Mouse (Mus musculus) thymus, postnatal 4 days (tissue): ENCODE measurements around the gene Topors.

ENCODE experiments used
- DNase-seq: peaks from one replicate; pipeline ENCODE4 v3.0.0; 2021

Gene Topors

DNA sequence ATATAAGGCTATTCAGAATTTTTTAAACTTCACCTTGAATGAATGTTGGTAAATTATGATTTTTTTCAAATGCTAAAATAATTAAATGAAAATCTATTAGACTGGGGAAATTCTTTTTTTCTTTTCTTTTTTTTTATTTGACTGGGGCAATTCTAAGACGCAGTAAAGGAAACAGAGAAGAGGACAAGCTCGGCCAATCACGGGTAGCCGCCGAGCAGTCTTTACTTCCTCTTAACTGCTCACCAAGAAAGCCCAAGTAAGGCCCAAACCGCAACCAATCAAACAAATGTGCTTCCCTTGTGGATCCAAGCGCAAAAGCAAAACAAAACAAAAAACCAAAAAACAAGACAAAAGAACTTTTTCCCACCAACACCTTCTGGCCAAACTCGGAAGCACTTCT, 25.6 kb downstream of the Topors start:
- no peak for DNase-seq

DNA sequence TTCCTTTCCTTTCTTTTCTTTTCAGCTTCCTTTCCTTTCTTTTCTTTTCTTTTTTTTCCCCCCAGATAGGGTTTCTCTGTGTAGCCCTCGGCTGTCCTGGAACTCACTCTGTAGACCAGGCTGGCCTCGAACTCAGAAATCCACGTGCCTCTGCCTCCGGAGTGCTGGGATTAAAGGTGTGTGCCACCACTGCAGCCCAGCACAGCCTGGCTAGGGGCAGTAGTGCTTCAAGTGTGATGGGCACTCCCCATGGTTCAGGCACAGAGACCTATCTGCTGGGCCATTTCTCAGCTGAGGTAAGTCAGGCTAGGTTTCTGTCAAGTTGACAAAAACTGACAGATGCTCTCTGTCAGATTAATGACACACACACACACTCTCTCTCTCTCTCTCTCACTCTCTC, 26.6 kb downstream of the Topors start:
- no peak for DNase-seq

DNA sequence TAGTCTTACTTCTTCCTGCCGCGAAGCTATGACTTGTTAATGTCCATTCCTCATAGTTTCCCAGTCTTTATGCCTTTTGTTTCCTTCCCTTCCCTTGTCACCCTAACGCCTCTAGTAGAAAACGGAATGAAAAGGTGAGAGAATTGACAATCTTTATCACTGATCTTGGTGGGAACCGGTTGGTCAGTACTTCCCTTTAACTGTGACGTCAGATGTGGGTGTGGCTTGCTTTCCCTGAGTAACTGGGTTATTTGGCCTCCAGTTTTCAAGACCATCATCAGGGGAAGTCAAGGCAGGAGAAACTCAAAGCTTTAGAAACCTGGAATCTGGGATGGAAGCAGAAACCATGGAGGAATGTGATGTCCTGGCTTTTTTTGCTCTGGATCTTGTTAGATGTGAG, 27.7 kb downstream of the Topors start:
- no peak for DNase-seq

DNA sequence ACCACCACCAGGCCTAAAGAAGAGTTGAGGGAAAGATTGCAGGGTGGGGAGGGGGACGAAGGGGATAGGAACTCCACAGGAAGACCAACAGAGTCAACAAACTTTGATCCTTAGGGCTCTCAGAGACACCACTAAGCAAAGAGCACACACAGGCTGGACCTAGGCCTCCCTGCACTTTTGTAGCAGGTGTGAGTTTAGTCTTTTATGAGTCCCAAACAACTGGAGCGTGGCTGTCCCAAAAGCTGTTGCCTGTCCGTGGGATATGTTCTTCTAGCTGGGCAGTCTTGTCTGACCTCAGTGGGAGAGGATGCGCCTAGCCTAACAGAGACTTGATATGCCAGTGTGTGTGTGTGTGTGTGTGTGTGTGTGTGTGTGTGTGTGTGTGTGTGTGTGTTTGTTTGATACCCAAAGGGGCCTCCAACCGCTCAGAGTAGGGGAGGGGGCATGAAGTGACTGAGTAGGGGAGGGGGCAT, 29.3 kb downstream of the Topors start:
- peak; percentile 18 for DNase-seq

DNA sequence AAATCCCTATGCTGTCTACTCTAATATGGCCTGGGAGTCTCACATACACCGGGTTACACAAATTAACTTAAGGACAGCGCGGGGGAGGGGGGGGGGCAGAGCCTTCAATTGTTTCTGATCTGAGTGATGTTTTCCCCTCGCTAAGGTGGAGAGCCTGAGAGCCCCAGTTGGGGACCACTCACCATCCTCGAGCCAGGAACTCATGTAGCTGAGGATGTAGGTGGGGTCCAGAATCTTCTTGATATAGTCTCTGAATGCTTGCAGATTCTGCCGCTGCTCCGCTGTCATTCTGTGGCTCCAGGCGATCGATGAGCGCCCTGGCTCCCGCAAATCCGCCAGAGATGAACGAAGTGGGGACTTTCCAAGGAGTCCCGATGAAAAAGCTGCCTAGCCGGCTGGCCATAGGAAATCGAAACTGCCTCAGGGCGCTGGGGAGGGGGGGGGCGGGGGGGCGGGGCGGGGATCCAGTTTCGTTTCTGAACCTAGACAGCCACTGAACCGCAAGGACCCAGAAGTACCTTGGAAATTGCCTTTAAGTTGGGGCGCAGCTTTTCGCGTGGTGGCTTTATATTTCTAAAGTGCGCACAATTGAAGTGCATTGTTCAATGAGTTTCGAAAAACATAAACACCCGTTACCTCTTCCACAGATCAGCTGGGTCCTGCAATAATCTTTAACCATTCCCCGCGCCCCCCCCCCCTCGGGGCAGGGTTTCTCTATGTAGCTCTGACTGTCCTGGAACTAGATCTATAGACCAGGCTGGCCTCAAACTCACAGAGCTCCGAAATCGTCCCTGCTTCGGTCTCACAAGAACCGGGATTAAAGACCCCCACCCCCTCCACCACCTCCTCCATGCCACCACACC, 30.0 kb downstream of the Topors start, which contains the start of gene Ddx58:
Gene Ddx58, minus strand, starts transcription at position 420 of the 863 bp plus-strand sequence.
- DNase-seq = peak; percentile 53

DNA sequence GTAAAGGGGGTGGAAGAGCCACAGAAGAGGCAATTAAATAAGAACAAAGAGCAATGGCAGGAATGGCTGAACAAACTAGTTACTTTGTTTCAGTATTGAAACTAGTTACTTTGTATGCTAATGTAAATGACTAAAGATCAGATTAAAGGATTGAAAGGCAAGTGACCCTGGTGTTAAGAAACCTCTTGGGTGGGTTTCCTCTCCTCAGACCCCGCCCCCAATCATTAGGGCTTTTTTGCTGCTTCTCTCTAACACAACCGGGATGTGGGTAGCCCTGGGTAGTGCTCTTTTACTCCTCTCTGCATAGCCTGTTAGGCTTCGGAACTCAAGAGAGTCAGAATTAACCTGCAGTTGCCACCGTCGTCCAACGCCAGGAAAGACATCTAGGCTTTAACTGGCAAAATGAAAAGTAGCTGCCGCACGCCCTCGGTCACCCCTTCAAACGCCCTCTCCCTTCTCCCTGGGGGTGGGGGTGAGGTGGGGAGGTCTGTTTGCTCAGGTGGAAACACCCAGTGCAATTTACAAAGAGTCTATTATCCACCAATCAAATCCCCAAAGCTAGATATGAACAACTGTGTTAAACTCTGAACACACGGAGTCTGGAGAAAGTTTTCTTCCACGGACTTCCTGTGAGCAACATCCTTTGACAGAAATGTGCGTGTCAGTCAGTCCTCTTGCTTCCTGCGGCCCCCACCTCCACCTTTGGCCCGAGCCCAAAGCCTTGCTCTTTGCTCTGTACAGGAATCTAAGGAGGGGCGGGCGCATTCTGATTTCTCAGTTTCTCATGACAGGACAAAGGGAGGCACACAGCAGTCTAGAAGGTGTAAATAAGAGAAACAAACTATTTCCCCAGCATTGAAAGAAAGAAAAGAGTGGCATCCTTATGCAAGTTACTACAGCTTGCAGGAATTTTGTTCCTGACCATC, 30.9 kb downstream of the Topors start:
- DNase-seq = peak; percentile 70

DNA sequence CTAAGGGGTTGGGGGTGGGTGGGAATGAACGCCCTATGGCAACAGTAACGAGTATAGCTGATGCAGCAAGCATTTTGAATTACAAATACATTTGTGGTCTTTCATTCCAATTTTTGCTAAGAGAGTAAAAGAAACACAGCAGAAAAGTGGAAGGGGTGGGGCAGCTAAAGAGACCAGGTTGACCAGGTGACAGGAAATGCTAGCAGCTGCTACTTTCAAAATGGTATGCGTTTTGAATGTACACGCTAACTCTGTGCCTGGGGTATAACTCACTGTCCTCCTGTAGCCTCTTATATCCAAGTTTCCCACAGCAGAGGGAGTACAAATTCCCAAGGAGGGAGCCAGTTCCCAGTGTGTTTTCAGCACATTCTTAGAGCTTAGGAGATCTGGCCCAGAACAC, 32.8 kb downstream of the Topors start:
- DNase-seq = peak; percentile 18

DNA sequence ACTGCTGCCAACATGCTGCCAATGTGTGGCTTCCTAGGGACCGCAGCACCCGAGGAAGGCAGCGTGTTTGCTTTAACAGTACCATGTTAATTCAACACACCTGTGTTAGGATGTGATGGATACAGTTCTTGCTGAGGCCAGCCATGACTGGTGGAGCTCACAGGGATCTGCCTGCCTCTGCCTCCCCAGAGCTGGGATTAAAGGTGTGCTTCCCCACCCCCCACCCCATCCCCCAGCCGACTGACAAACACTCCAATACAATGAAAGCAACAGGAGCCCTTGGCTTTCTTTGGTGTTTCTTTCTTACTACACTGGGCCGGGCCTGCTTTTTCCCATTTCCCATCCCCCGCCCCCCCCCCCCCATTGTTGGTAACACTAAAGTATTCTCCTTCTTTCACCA, 35.4 kb downstream of the Topors start:
- DNase-seq = no peak

DNA sequence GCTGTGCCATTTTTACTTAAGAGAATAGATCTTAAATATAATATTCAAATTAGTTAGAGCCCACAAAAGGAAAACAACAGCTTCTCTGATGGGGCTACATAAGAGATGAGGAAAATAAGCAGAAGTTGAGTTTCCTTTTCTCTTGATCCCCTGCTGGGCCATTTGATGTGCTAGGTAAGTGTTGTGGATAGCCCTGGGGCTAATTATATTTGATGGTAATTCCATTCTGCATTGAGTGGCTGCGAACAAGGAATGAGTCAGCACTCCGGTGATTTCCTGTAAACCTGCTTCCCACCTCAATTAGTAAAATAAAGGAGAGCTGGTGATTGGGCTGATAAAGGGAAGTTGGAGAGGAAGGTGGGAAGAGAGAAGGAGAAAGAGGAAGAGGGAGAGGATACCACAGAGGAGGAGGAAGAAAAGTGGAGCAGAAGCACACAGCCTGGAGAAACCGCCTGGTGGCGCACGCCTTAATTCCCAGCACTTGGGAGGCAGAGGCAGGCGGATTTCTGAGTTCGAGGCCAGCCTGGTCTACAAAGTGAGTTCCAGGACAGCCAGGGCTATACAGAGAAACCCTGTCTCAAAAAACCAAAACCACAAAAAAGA, 36.5 kb downstream of the Topors start:
- DNase-seq = no peak

DNA sequence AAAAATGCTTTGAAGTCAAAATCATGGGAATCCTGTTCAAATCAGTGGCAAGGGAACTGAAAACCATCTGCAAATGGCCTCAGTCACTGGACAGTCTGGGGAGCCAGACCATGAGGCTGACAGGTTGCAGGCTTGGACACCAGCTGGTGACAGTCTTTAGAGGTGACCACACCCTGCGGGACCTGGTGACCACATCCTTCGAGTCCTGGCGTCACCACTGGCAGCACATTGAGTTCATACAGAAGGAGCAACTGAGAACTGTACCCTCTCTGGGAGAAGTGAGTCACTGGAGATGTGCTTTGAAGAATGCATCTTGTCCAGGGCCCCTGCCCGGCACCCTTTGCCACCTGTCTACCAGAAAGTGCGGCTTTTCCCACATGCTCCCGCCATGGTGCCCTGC, 39.9 kb downstream of the Topors start:
- no peak for DNase-seq

DNA sequence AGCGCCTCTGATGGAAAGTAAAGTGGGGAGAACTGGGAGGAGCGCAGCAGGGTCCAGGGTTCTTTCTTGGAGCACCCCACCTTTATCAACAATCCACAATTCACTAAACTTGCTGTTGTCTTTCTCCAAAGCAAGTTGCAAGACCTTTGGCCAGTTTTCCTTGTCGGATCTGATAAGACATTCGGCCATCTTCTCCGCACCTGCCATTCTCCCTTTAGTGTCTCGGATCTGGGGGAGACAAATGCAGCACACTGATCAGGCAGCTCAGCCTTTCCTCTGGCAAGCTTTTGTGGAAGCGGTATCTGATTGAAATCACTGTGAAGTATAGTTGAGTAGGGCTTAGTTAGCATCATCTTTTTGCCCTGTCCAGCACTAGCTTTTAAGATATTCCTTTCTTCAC, 41.8 kb downstream of the Topors start:
- DNase-seq = no peak

DNA sequence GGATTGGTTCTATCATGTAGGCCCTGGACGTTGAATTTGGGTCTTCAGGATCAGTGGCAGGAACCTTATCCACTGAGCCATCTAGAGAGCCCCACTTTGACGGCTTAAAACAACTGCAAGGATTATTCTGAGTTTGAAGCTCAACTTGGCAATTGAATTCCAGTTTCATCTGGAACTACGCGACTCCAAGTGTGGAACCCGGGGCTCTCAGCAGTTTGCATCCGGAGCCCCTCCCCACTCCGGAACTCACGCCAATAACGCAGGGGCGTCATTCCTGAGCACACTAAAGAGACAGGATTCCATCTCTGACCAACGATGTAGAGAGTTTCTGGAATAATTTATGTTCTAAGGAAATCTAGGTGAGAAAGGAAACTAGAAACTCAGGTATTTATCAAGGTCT, 42.5 kb downstream of the Topors start:
- no peak for DNase-seq

DNA sequence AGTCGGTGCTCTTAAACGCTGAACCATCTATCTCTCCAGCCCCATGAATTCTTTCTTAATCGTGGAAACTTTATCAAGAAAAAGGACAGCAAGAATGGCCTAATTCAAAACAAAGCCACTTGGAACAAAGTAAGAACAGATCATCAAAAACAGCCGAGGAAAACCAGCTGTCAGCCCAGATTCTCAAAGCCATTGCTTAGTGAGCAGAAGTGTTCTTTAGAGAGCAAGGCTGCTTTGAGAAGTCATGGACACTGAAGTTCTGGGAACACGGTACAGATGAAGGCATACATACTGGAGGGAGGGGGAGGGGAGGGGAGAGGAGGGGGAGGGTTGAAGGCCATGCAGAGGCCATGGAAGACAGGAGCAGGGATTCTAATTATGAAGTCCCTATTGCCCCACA, 43.6 kb downstream of the Topors start:
- no peak for DNase-seq

DNA sequence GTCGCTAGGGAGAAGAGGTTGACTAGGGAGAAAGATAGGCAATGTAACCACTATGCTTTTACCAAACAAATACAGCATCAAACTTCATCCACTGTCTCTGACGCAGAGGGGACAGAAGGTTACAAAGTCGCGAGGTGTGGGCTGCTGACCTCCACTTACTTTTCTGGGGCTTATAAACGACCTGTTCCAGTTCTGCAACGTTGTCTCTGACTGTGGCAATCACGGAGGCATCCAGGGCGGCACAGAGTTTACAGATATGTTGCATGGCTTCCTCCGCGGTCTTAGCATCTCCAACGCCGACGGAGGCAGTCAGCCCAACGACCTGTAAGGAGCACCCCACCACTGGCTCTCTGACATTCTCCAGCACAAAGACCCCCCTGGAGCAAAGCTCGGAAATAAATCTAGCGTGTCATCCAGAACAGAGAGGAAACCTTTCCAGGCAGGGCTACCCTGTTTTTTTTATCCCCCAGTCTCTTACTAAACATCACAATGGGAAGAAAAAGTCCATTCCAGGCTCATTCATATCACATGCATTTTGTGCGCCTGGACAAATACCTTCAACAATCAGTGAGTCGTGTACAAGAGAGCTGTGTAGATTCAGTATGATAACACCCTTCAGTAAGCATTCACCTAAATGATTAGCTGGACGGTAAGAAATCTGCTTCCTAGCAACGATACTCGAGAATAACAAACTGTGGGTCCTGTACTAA, 47.6 kb downstream of the Topors start:
- no peak for DNase-seq

DNA sequence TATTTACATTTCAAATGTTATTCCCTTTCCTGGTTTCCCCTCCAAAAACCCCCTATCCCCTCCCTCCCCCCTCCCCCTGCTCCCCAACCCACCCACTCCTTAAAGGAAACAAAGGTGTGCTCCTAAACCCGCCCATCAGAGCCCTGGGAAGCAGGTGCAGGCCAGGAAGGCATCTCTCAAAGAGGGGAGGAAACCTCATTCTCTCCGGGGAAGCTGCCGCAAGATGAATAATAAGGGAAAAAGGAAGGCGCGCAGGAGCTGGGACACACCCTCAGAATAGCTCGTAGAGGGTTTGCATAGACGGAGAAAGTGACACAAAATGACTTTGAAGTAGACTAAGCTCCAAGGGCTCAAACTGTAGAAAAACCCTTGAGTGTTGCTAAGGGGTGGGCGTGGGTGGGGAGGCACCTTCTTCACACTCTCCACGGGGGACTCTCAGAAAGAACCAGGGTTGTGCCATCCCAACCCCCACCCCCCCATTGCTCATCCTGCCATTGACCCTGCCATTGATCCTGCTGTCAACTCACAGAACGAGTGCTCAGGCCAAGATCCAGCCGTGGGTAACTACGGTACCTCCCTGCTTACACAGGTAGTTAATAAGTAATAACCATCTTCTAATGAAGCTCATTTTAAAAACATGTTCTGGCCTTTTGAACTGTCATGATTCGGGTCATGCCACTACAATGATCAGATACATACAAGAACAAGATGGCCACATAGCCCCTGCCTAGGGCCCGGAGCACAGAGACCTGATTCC, 48.5 kb downstream of the Topors start:
- DNase-seq = no peak

DNA sequence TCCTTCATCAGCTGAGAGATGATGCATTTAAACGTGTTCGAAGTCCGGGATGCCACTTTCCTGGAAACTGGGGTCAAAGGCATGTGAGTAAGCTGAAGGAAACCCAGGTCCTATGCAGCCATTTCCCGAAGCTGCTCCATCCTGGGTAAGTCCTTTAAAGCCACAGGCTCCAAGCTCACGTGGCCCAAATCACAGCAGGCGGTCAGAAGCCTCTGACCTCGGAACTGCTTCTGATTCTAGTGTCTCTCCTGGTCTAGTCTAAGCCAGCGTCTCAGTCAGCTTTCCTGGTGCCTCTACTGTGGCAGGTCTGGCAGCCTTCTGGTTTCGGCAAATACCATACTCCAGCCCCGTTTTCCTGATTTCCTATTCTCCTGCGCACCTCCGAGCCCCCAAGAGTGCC, 49.2 kb downstream of the Topors start:
- no peak for DNase-seq

DNA sequence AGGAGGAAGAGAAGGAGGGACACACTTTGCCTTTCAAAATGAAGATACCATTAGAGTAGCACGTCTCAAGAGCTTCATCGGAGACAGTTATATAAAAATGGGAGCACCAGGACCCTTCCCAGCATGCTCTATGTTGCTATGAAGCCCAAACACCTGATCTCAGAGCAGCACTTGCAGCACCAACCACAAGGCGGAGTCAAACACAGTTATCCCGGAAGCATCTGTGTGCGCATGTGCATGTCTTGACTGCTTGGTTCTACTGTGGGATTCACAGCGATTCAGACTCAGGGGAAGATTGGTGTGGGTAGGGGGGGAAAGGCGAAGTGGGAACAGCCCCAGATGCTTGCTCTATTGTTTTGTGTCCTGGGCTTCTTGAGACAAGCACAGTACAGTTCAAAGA, 51.3 kb downstream of the Topors start:
- peak; percentile 76 for DNase-seq

DNA sequence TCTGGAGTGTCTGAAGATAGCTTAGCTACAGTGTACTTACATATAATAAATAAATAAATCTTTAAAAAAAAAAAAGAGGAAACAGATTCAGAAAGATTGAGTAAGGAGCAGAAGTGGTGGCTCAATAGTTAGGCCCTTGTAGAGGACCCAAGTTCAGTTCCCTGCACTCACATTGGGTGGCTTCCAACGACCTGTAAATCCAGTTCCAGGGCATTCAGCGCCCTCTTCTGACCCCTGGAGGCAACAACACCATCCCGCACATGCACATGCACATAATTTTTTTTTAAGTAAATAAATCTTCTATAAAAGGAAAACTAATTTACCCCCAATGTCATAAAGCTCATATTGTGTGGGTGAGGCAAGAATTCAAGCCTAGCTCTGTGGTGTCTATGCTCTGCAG, 51.7 kb downstream of the Topors start:
- DNase-seq = peak; percentile 33

DNA sequence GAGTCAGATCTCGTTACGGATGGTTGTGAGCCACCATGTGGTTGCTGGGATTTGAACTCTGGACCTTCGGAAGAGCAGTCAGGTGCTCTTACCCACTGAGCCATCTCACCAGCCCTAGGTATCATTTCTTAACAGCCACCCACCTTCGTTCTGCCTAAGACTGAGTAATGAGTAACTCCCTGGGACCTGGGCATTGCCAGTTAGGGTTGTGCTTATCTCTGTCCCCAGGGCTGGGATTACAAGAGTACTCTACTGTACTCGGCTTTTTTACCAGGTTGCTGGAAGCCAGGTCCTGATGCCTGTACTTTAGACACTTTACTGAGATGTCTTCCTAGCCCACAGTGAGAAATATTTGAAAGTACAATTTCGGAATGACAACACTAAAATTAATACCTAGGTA, 57.5 kb downstream of the Topors start:
- no peak for DNase-seq
